9 mouse cellular contexts compared by ENCODE assay signal in genomic region chr4:132841493-132841892, GRCm38 (mm10). TPM values are rescaled to one million over a fixed set of nuclear protein-coding genes. Genes with fewer than 3 reads are reported as not detected.
A peak's percentile ranks its signal among the peaks of the same experiment; 100 is the strongest.
DNase-seq lines count a peak whose midpoint lies in the region; ATAC-seq and TF ChIP-seq lines count a peak whose summit lies in the region.
"Had no signal": no experiment of that assay in that cellular context is flagged by ENCODE, and none has a peak within 500 bp of the region (broad histone marks: within the 10 kb centered on the region; RNA-seq: fewer than 3 reads in every experiment).

No protein-coding gene starts in this region.

- no peaks in the 10 kb centered on the region for H3K9me3 ChIP-seq in heart, embryonic 10.5 days
- H3K9me3 ChIP-seq in ES-Bruce4 (replicated peaks; ENCODE audit: control insufficient read depth, insufficient read depth, low read length, poor library complexity, severe bottlenecking), result no peaks in the 10 kb centered on the region
- H3K9me3 ChIP-seq in hindbrain, embryonic 12.5 days (replicated peaks), result no peaks in the 10 kb centered on the region

- no peak for ATAC-seq in hindbrain, embryonic 12.5 days (ENCODE audit: low FRiP score)
- ATAC-seq in megakaryocyte progenitor cell, adult 5-6 weeks (replicated peaks; ENCODE audit: poor library complexity), result no peak

- H3K4me2 ChIP-seq in hindbrain, embryonic 12.5 days (replicated peaks), result peak overlapping the region; percentile 75

- H3K4me3 ChIP-seq in heart, embryonic 10.5 days, result peak overlapping the region; percentile 91
- H3K4me3 ChIP-seq in ES-Bruce4 (ENCODE audit: low read depth, low read length), result no peak overlapping the region
- H3K4me3 ChIP-seq in hindbrain, embryonic 12.5 days, result peak overlapping the region; percentile 83
- peak overlapping the region; percentile 96; the same call in 1 of the 2 replicates for H3K4me3 ChIP-seq in macrophage (ENCODE audit: inconsistent target)

- no peak overlapping the region for H3K27ac ChIP-seq in heart, embryonic 10.5 days
- H3K27ac ChIP-seq in ES-Bruce4 (ENCODE audit: insufficient read depth, low read length) (no peak overlapping the region), macrophage (no peak overlapping the region)
- no peak overlapping the region for H3K27ac ChIP-seq in hindbrain, embryonic 12.5 days

- no peak for DNase-seq in heart, embryonic 10.5 days (ENCODE audit: low spot score)
- no peak for DNase-seq in heart, postnatal 10 days
- DNase-seq in left cerebral cortex, adult 9 months (ENCODE audit: low spot score in 2 of 2), result no peak
- no peak for DNase-seq in adrenal gland, adult 18-20 months (ENCODE audit: low spot score in 2 of 2)
- DNase-seq: gastrocnemius, adult 2 months had no signal

- peaks cover 44% of the 10 kb centered on the region for H3K36me3 ChIP-seq in heart, embryonic 10.5 days
- H3K36me3 ChIP-seq in ES-Bruce4 (ENCODE audit: control insufficient read depth, insufficient read depth, low read length, poor library complexity, severe bottlenecking) (peaks cover 43% of the 10 kb centered on the region), macrophage (ENCODE audit: inconsistent target) (peaks cover 18% of the 10 kb centered on the region; the same call in 1 of the 2 replicates)
- peaks cover 41% of the 10 kb centered on the region for H3K36me3 ChIP-seq in hindbrain, embryonic 12.5 days

- TF ChIP-seq EP300 in ES-Bruce4 (IDR thresholded peaks at IDR 0.05; ENCODE audit: insufficient read depth, low read depth, low read length), result no peak

- TF ChIP-seq CTCF in ES-Bruce4 (IDR thresholded peaks at IDR 0.05; ENCODE audit: low read depth, low read length), result no peak

- TF ChIP-seq POLR2A in ES-Bruce4 (IDR thresholded peaks at IDR 0.05; ENCODE audit: insufficient read depth, low read length), result no peak

- H3K9ac ChIP-seq in ES-Bruce4 (ENCODE audit: low read depth, poor library complexity, severe bottlenecking), result peak overlapping the region; percentile 90
- peak overlapping the region; percentile 93 for H3K9ac ChIP-seq in hindbrain, embryonic 12.5 days

- 93% methylated on average over 3 of the region's 3 CpGs for WGBS in heart, embryonic 10.5 days
- WGBS in hindbrain, embryonic 12.5 days, result 92% methylated on average over 3 of the region's 3 CpGs
- 66% methylated on average over 3 of the region's 3 CpGs for WGBS in macrophage (ENCODE audit: missing documents)

- H3K79me2 ChIP-seq in macrophage (ENCODE audit: inconsistent target), result peaks cover 63% of the 10 kb centered on the region

- intact Hi-C loops in heart, postnatal 10 days (cut with DNase I), result loop anchor here (5.0 kb wide), 1 partner anchor 81 kb away; the partner anchor contains the start of gene Fam76a

- no peaks in the 10 kb centered on the region for H3K27me3 ChIP-seq in heart, embryonic 10.5 days (ENCODE audit: insufficient read depth, poor library complexity, severe bottlenecking)
- no peaks in the 10 kb centered on the region for H3K27me3 ChIP-seq in ES-Bruce4 (ENCODE audit: control insufficient read depth, insufficient read depth, low read length, poor library complexity, severe bottlenecking)
- H3K27me3 ChIP-seq in hindbrain, embryonic 12.5 days, result no peaks in the 10 kb centered on the region

- peaks cover 7% of the 10 kb centered on the region for H3K4me1 ChIP-seq in heart, embryonic 10.5 days
- H3K4me1 ChIP-seq in ES-Bruce4 (ENCODE audit: control insufficient read depth, insufficient read depth, low read length), result no peaks in the 10 kb centered on the region
- H3K4me1 ChIP-seq in hindbrain, embryonic 12.5 days, result peaks cover 17% of the 10 kb centered on the region

RNA-seq across cellular contexts. Expression of gene Ppp1r8, which starts 1.5 kb away (rescaled TPM):
- polyA plus RNA-seq in heart, embryonic 10.5 days (2016; fragmentation: Nextera tagmentation; extraction: Ambion mirVana), result 43.1 and 49.1 TPM in 2 replicates
- total RNA-seq in heart, postnatal 10 days (2021), result 10 to 100 TPM; 24.1 to 28.0 TPM
- polyA plus RNA-seq in ES-Bruce4 (2011; ENCODE audit: insufficient read depth, insufficient read length, low read depth, missing spikeins) (91.6 and 95.2 TPM in 2 replicates), macrophage (2018) (19.7 to 37.4 TPM (median 26.3 TPM) in 3 replicates)
- 51.6 and 52.0 TPM in 2 replicates for polyA plus RNA-seq in hindbrain, embryonic 12.5 days (2016; fragmentation: Nextera tagmentation; extraction: Ambion mirVana)
- 10 to 100 TPM in 22 of 26 experiments, 1 to 10 TPM in 4; 8.5 to 28.9 (median 17.0) TPM for total RNA-seq in macrophage (2018; cell fraction: chromatin; rRNA removed)
- 10 to 100 TPM in 24 of 26 experiments, 1 to 10 TPM in 2; 9.1 to 26.5 (median 19.4) TPM for total RNA-seq in macrophage (2018; cell fraction: cytosol; rRNA removed)
- 10 to 100 TPM in 21 of 26 experiments, 1 to 10 TPM in 5; 8.0 to 30.6 (median 14.2) TPM for total RNA-seq in macrophage (2018; cell fraction: nucleus; rRNA removed)
- 36.1 and 42.9 TPM in 2 replicates for total RNA-seq in megakaryocyte progenitor cell, adult 5-6 weeks (2015)
- total RNA-seq in megakaryocyte progenitor cell, adult 5-6 weeks (2017), result 62.9 and 71.0 TPM in 2 replicates
- total RNA-seq in adrenal gland, adult 18-20 months (2021), result 10 to 100 TPM; 31.2 to 41.0 TPM

RNA-seq across cellular contexts. Expression of gene Stx12, which starts 42.8 kb away (rescaled TPM):
- polyA plus RNA-seq in heart, embryonic 10.5 days (2016; fragmentation: Nextera tagmentation; extraction: Ambion mirVana), result 54.6 and 58.1 TPM in 2 replicates
- 10 to 100 TPM; 47.0 to 49.9 TPM for total RNA-seq in heart, postnatal 10 days (2021)
- polyA plus RNA-seq in ES-Bruce4 (2011; ENCODE audit: insufficient read depth, insufficient read length, low read depth, missing spikeins) (53.0 and 58.4 TPM in 2 replicates), macrophage (2018) (83.0 to 103 TPM (median 89.1 TPM) in 3 replicates)
- polyA plus RNA-seq in hindbrain, embryonic 12.5 days (2016; fragmentation: Nextera tagmentation; extraction: Ambion mirVana), result 100 and 104 TPM in 2 replicates
- 100 to 1,000 TPM in 24 of 26 experiments, 10 to 100 TPM in 2; 96.5 to 197 (median 127) TPM for total RNA-seq in macrophage (2018; cell fraction: chromatin; rRNA removed)
- 10 to 100 TPM; 59.8 to 98.5 (median 80.8) TPM for total RNA-seq in macrophage (2018; cell fraction: cytosol; rRNA removed)
- total RNA-seq in macrophage (2018; cell fraction: nucleus; rRNA removed), result 100 to 1,000 TPM in 21 of 26 experiments, 10 to 100 TPM in 5; 75.2 to 176 (median 116) TPM
- total RNA-seq in megakaryocyte progenitor cell, adult 5-6 weeks (2015), result 34.4 and 36.5 TPM in 2 replicates
- 31.3 and 33.1 TPM in 2 replicates for total RNA-seq in megakaryocyte progenitor cell, adult 5-6 weeks (2017)
- 10 to 100 TPM; 58.8 to 59.2 TPM for total RNA-seq in adrenal gland, adult 18-20 months (2021)

RNA-seq across cellular contexts. Expression of gene Themis2, which starts 45.3 kb away (rescaled TPM):
- polyA plus RNA-seq in heart, embryonic 10.5 days (2016; fragmentation: Nextera tagmentation; extraction: Ambion mirVana), result 0.27 and 0.40 TPM in 2 replicates
- 1 to 10 TPM; 2.6 to 3.3 TPM for total RNA-seq in heart, postnatal 10 days (2021)
- polyA plus RNA-seq in ES-Bruce4 (2011; ENCODE audit: insufficient read depth, insufficient read length, low read depth, missing spikeins) (0.72 and 0.84 TPM in 2 replicates), macrophage (2018) (131 to 255 TPM (median 207 TPM) in 3 replicates)
- 0.63 and 1.0 TPM in 2 replicates for polyA plus RNA-seq in hindbrain, embryonic 12.5 days (2016; fragmentation: Nextera tagmentation; extraction: Ambion mirVana)
- total RNA-seq in macrophage (2018; cell fraction: chromatin; rRNA removed), result 100 to 1,000 TPM in 19 of 26 experiments, 10 to 100 TPM in 7; 17.5 to 808 (median 224) TPM
- 100 to 1,000 TPM in 24 of 26 experiments, 10 to 100 TPM in 2; 70.8 to 956 (median 317) TPM for total RNA-seq in macrophage (2018; cell fraction: cytosol; rRNA removed)
- total RNA-seq in macrophage (2018; cell fraction: nucleus; rRNA removed), result 1,000 to 10,000 TPM in 5 of 26 experiments, 100 to 1,000 TPM in 17, 10 to 100 TPM in 4; 58.3 to 1,365 (median 493) TPM
- total RNA-seq in megakaryocyte progenitor cell, adult 5-6 weeks (2015), result 27.5 and 35.0 TPM in 2 replicates
- total RNA-seq in megakaryocyte progenitor cell, adult 5-6 weeks (2017), result 18.9 and 23.6 TPM in 2 replicates
- total RNA-seq in adrenal gland, adult 18-20 months (2021), result 1 to 10 TPM; 1.7 to 3.3 TPM

Comparison
In these comparisons a context has a peak if more than half of its experiments do, and no peak if none do; other contexts are left out.
1. RNA of gene Themis2, which starts 45.3 kb away (polyA plus RNA-seq): 131 to 255 TPM in macrophage; 0.72 to 0.84 TPM in ES-Bruce4, 0.63 to 1.0 TPM in hindbrain, embryonic 12.5 days and 0.27 to 0.40 TPM in heart, embryonic 10.5 days; every median in the first group is over 10 times any median in the second.